Mouse (Mus musculus) ES-Bruce4 (cell line): ENCODE measurements around the gene Ifitm1. TPM values are rescaled to one million over a fixed set of nuclear protein-coding genes. Genes with fewer than 3 reads are reported as not detected.

Source experiments
- H3K27ac ChIP-seq: 2 replicates; pipeline ENCODE4 v1.5.1; 2012; ENCODE audit warnings: low read length, inconsistent platforms; ENCODE audit not compliant: insufficient read depth
- H3K27me3 ChIP-seq: 2 replicates; pipeline ENCODE4 v1.6.1; 2012; ENCODE audit warnings: mild to moderate bottlenecking, low read length, inconsistent platforms; ENCODE audit not compliant: control insufficient read depth, poor library complexity, insufficient read depth, severe bottlenecking
- H3K36me3 ChIP-seq: 2 replicates; pipeline ENCODE4 v1.6.1; 2012; ENCODE audit warnings: inconsistent platforms, mild to moderate bottlenecking, low read length, moderate library complexity; ENCODE audit not compliant: control insufficient read depth, poor library complexity, insufficient read depth, severe bottlenecking
- H3K4me1 ChIP-seq: one replicate; pipeline ENCODE4 v1.8.1; 2011; ENCODE audit warnings: low read length; ENCODE audit not compliant: control insufficient read depth, insufficient read depth
- H3K4me3 ChIP-seq: 2 replicates; pipeline ENCODE4 v1.5.1; 2011; ENCODE audit warnings: low read depth, mild to moderate bottlenecking, low read length
- H3K9ac ChIP-seq: 2 replicates; pipeline ENCODE4 v1.6.1; 2012; ENCODE audit warnings: low read depth, mild to moderate bottlenecking, inconsistent platforms; ENCODE audit not compliant: poor library complexity, severe bottlenecking
- H3K9me3 ChIP-seq: replicated peaks from 2 replicates; pipeline ENCODE4 v1.6.1; 2012; ENCODE audit warnings: mild to moderate bottlenecking, low read length, inconsistent platforms; ENCODE audit not compliant: control insufficient read depth, poor library complexity, insufficient read depth, severe bottlenecking
- CTCF ChIP-seq: IDR thresholded peaks from one replicate; pipeline ENCODE4 v1.8.1; 2011; ENCODE audit warnings: low read depth, low read length
- EP300 ChIP-seq: IDR thresholded peaks from 2 replicates; pipeline ENCODE4 v1.6.1; 2011; ENCODE audit warnings: low read depth, low read length; ENCODE audit not compliant: insufficient read depth
- POLR2A ChIP-seq: IDR thresholded peaks from one replicate; pipeline ENCODE4 v1.8.1; 2011; ENCODE audit warnings: low read length; ENCODE audit not compliant: insufficient read depth
- polyA plus RNA-seq: library from polyadenylated mRNA; stranded (reverse); fragments of >200 nt; gene quantifications from 2 replicates; pipeline ENCODE4 v1.2.4, GENCODE M21; 2011; ENCODE audit warnings: low read depth; ENCODE audit not compliant: missing spikeins, insufficient read depth, insufficient read length

Gene Ifitm1
- polyA plus RNA-seq, 1 experiment: 501 TPM

DNA sequence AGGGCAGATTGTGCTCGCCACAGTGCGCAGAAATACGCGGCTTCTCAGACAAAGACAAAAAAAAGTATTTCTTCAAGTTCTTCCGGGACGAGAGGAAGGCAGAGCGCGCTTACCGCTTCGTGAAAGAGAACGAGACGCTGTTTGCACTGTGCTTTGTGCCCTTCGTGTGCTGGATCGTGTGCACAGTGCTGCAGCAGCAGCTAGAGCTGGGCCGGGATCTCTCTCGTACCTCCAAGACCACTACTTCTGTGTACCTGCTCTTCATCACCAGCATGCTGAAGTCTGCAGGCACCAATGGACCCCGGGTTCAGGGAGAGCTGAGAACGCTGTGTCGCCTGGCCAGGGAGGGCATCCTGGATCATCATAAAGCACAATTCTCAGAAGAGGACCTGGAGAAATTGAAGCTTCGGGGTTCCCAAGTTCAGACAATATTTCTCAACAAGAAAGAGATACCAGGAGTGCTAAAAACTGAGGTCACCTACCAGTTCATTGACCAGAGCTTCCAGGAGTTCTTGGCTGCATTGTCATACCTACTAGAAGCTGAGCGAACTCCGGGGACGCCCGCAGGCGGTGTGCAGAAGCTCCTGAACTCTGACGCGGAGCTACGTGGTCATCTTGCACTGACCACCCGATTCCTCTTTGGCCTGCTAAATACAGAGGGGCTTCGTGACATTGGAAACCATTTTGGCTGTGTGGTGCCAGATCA, 43.8 kb upstream of the Ifitm1 start:
- Histone ChIP-seq H3K9me3 (no peaks in the 10 kb centered on the region), H3K4me3 (peak overlapping the region; percentile 53), H3K9ac (0 out of 2 replicates have a peak overlapping the region, but pooled peaks have one; percentile 11), H3K36me3 (no peaks in the 10 kb centered on the region), H3K27me3 (no peaks in the 10 kb centered on the region), H3K27ac (no peak overlapping the region), H3K4me1 (no peaks in the 10 kb centered on the region)
- TF ChIP-seq POLR2A (no peak), EP300 (no peak), CTCF (no peak)

DNA sequence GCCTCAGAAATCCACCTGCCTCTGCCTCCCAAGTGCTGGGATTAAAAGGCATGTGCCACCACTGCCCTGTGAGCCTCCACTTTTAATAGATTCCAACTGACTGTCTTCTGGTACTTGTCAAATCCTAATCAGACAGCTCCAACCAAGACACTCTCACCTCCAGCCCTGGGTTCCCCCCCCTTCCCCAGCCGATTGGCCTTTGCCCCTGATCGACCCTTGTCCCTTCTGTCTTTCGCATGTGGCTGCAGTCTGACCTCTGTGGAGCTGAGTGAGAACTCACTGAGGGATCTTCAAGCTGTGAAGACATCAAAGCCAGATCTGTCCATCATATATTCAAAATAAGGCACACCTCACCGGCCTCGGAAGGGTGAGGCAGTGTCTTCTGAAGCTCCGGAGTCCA, 39.8 kb upstream of the Ifitm1 start:
- no peaks in the 10 kb centered on the region for H3K27me3 ChIP-seq

DNA sequence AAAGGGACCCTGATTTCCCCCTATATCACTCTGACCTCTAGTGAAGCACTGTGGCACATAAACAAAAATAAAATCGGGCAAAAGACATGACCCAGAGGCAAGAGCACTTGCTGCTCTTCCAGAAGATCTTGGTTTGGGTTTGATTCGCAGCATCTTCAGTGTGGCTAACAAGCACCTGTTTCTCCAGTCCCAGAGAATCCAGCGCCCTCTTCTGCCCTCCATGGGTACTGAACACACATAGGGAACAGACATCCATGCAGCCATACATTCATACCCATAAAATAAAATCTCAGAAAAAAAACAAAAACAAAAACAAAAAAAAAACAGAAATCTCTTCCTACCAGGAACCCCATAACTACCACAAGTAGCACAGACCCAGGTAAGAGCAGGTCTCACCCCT, 28.6 kb upstream of the Ifitm1 start:
- Histone ChIP-seq H3K9me3 (no peaks in the 10 kb centered on the region), H3K9ac (no peak overlapping the region), H3K27ac (peak overlapping the region; percentile 88), H3K27me3 (no peaks in the 10 kb centered on the region), H3K36me3 (no peaks in the 10 kb centered on the region), H3K4me3 (no peak overlapping the region), H3K4me1 (peaks cover 2% of the 10 kb centered on the region)
- peak; percentile 52 for TF ChIP-seq CTCF
- TF ChIP-seq POLR2A: no peak
- no peak for TF ChIP-seq EP300

More for the DNA sequence above, 39.8 kb upstream of the Ifitm1 start:
- H3K9me3 ChIP-seq: no peaks in the 10 kb centered on the region
- no peaks in the 10 kb centered on the region for H3K36me3 ChIP-seq
- no peaks in the 10 kb centered on the region for H3K4me1 ChIP-seq
- H3K4me3 ChIP-seq: no peak overlapping the region
- no peak overlapping the region for H3K9ac ChIP-seq
- TF ChIP-seq EP300 (no peak), CTCF (no peak), POLR2A (no peak)
- H3K27ac ChIP-seq: no peak overlapping the region

DNA sequence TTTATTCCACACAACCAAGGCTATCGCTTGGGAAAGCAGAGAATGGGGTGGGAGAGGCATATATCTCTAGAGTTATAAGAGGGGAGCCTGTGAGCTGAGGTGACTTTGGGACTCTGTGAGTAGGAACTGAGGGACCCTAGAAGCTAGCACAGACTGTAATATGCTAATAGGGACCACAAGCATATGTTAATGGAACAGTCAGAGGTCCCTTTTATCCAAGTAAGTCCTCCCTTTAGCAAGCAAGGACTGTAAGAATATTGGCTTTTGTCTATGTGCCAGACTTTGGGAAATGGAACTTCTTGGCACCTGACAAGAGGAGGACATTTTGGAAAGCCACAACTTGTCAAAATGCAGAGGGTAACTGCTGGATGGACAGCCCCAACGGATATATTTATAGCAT, 28.1 kb upstream of the Ifitm1 start:
- TF ChIP-seq CTCF (no peak), EP300 (no peak), POLR2A (no peak)

DNA sequence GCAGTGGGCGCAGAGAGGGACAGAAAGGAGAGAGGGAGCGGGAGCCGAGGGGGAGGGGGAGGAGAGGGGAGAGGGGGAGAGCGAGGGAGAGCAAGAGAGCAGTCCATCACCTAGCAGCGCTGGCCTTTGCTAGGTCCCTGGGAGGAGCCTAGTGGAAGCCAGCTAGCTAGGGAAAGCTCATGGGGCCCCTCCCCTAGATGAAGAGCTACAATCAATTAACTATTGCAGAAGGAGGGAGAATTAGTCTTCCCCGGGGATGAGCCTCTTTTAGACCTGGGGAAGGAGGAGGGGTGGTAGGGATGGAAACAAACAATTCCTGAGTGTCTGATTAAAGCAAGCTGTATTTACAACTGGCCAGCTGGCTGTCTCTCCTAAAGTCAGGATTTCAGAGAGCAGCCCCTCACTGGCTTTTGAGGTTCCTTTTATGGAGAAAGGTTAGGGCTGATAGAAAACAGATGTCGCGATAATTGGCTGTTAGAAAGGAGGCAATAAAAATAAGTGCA, 27.3 kb upstream of the Ifitm1 start:
- Histone ChIP-seq H3K9me3 (no peaks in the 10 kb centered on the region), H3K4me3 (no peak overlapping the region), H3K36me3 (no peaks in the 10 kb centered on the region), H3K9ac (0 out of 2 replicates have a peak overlapping the region, but pooled peaks have one; percentile 40), H3K27ac (peak overlapping the region; percentile 88), H3K4me1 (peaks cover 2% of the 10 kb centered on the region), H3K27me3 (no peaks in the 10 kb centered on the region)
- no peak for TF ChIP-seq CTCF
- TF ChIP-seq EP300: no peak
- no peak for TF ChIP-seq POLR2A

More for the DNA sequence above, 28.1 kb upstream of the Ifitm1 start:
- Histone ChIP-seq H3K9me3 (no peaks in the 10 kb centered on the region), H3K9ac (no peak overlapping the region), H3K4me3 (no peak overlapping the region), H3K36me3 (no peaks in the 10 kb centered on the region), H3K27me3 (no peaks in the 10 kb centered on the region), H3K4me1 (peaks cover 2% of the 10 kb centered on the region), H3K27ac (peak overlapping the region; percentile 88)
